Mouse (Mus musculus) liver, postnatal 0 days (tissue): ENCODE measurements around the gene Zfp777. TPM values are rescaled to one million over a fixed set of nuclear protein-coding genes. Genes with fewer than 3 reads are reported as not detected.

ENCODE experiments used
- ATAC-seq: fragments of 200-750 bp; cut with Nextera tagmentation; 2 replicates; pipeline ENCODE4 v1.8.0; 2017; ENCODE audit warnings: mild to moderate bottlenecking, moderate library complexity
- DNase-seq: peaks from one replicate; pipeline ENCODE4 v3.0.0-alpha.2; 2016
- H3K27ac ChIP-seq: fragments of 300-500 bp; sonication (generic); 2 replicates; pipeline ENCODE4 v1.5.1; 2014; ENCODE audit warnings: antibody characterized with exemption, moderate library complexity, mild to moderate bottlenecking, low read depth
- H3K27me3 ChIP-seq: fragments of 300-500 bp; sonication (generic); 2 replicates; pipeline ENCODE4 v1.6.1; 2014; ENCODE audit warnings: low read length, control low read depth, mixed read lengths; ENCODE audit not compliant: insufficient read depth
- H3K36me3 ChIP-seq: fragments of 300-500 bp; sonication (generic); replicated peaks from 2 replicates; pipeline ENCODE4 v1.6.1; 2014; ENCODE audit warnings: mild to moderate bottlenecking, control low read depth, low read length, moderate library complexity, mixed read lengths; ENCODE audit not compliant: insufficient read depth
- H3K4me1 ChIP-seq: fragments of 300-500 bp; sonication (generic); 2 replicates; pipeline ENCODE4 v1.6.1; 2014; ENCODE audit warnings: antibody characterized with exemption, mild to moderate bottlenecking, control low read depth; ENCODE audit not compliant: insufficient read depth
- H3K4me2 ChIP-seq: fragments of 300-500 bp; sonication (generic); 2 replicates; pipeline ENCODE4 v1.6.1; 2014; ENCODE audit warnings: low read depth, mild to moderate bottlenecking, low read length, moderate library complexity, mixed read lengths
- H3K4me3 ChIP-seq: fragments of 300-500 bp; sonication (generic); 2 replicates; pipeline ENCODE4 v1.5.1; 2014; ENCODE audit warnings: low read depth, low read length
- H3K9ac ChIP-seq: fragments of 300-500 bp; sonication (generic); replicated peaks from 2 replicates; pipeline ENCODE4 v1.6.1; 2014; ENCODE audit warnings: mild to moderate bottlenecking, moderate library complexity
- H3K9me3 ChIP-seq: fragments of 300-500 bp; sonication (generic); 2 replicates; pipeline ENCODE4 v1.6.1; 2016; ENCODE audit warnings: mild to moderate bottlenecking, control low read depth, low read length, mixed read lengths
- CTCF ChIP-seq: sonication (generic); IDR thresholded peaks from 2 replicates; pipeline ENCODE4 v1.5.1; 2016; ENCODE audit warnings: antibody characterized with exemption, low read depth
- EP300 ChIP-seq: IDR thresholded peaks from 2 replicates; pipeline ENCODE4 v1.6.1; 2016; ENCODE audit warnings: antibody characterized with exemption, low read depth, mild to moderate bottlenecking
- WGBS: fragments of 180-500 bp; shearing (Covaris S2); extraction: QIAGEN DNeasy Blood & Tissue Kit; methylation state at CpG from one replicate; pipeline ENCODE4 v1.1.7; 2014; ENCODE audit not compliant: insufficient replicate concordance; 5-methylcytosine and 5-hydroxymethylcytosine counted together
- microRNA-seq: library from miRNA; unstranded; fragments of <30 nt; microRNA quantifications from one replicate; pipeline ENCODE4, GENCODE M21; 2016
- polyA plus RNA-seq: library from polyadenylated mRNA; unstranded; fragments of >200 nt; fragmentation: Nextera tagmentation; extraction: Ambion mirVana; gene quantifications from 2 replicates; pipeline ENCODE4 v1.2.1, GENCODE M21; 2015

Gene Zfp777
- polyA plus RNA-seq, 1 experiment from 2014 or later, result 1.7 TPM

GRCm38 (mm10) chr6:47978897-47979368, 69.8 kb downstream of the Zfp777 start:
- Histone ChIP-seq H3K27ac (peak overlapping the region; percentile 69; the same call in 1 of the 2 replicates), H3K9ac (no peak overlapping the region), H3K36me3 (no peaks in the 10 kb centered on the region), H3K27me3 (no peaks in the 10 kb centered on the region), H3K4me2 (no peak overlapping the region), H3K4me3 (no peak overlapping the region), H3K9me3 (no peaks in the 10 kb centered on the region), H3K4me1 (no peaks in the 10 kb centered on the region)
- TF ChIP-seq EP300, result no peak
- peak; percentile 73 for TF ChIP-seq CTCF
- DNase-seq (peak; percentile 73), ATAC-seq (peak; percentile 95)
- 11% methylated on average over 6 of the region's 6 CpGs for WGBS

- Histone ChIP-seq H3K9ac (no peak overlapping the region), H3K36me3 (no peaks in the 10 kb centered on the region), H3K4me2 (no peak overlapping the region), H3K27me3 (no peaks in the 10 kb centered on the region), H3K9me3 (no peaks in the 10 kb centered on the region), H3K4me3 (no peak overlapping the region), H3K27ac (no peak overlapping the region), H3K4me1 (no peaks in the 10 kb centered on the region)
- TF ChIP-seq CTCF (peak; percentile 51), EP300 (no peak)
- ATAC-seq (no peak), DNase-seq (no peak)
- 88% methylated on average over 1 of the region's 1 CpGs for WGBS
Measured at GRCm38 (mm10) chr6:47974599-47974998, 74.1 kb downstream of the Zfp777 start.

Small RNA genes lying within 50 kb of the gene (microRNA-seq; reads per million reads assigned to microRNA genes)
- gene Gm24563, result not detected

Other genes starting within 250 kb of the Zfp777 start
- gene Pdia4, start 235.5 kb downstream of the Zfp777 start, polyA plus RNA-seq, result 101 and 116 TPM in 2 replicates
- 0.28 and 0.51 TPM in 2 replicates for gene Zfp786, start 218.0 kb downstream of the Zfp777 start, polyA plus RNA-seq
- gene Zfp398, start 213.2 kb downstream of the Zfp777 start, polyA plus RNA-seq, result 1.4 and 1.6 TPM in 2 replicates
- gene Zfp282, start 171.7 kb downstream of the Zfp777 start, polyA plus RNA-seq, result 2.0 and 2.4 TPM in 2 replicates
- gene Zfp212, start 128.4 kb downstream of the Zfp777 start, polyA plus RNA-seq, result 4.0 and 5.1 TPM in 2 replicates
- gene Zfp956, start 95.5 kb downstream of the Zfp777 start, polyA plus RNA-seq, result 2.7 TPM in 2 replicates
- 4.1 and 5.3 TPM in 2 replicates for gene Zfp746, start 37.7 kb upstream of the Zfp777 start, polyA plus RNA-seq